Mouse (Mus musculus): ENCODE results near the gene Snx3. TPM values are rescaled to one million over a fixed set of nuclear protein-coding genes. Genes with fewer than 3 reads are reported as not detected.

The Snx3 gene
- polyA plus RNA-seq, 2 experiments = 303 to 311 TPM

GRCm38 (mm10) chr10:42572971-42573370 is 71.1 kb downstream of the Snx3 start:
- Histone ChIP-seq H3K36me3 (ENCODE audit: control insufficient read depth, insufficient read depth, low read length) (no peaks in the 10 kb centered on the region), H3K27me3 (ENCODE audit: control insufficient read depth, insufficient read depth, low read length) (peaks cover 96% of the 10 kb centered on the region), H3K4me1 (ENCODE audit: control insufficient read depth, insufficient read depth, low read length) (no peaks in the 10 kb centered on the region), H3K9me3 (ENCODE audit: control insufficient read depth, low read length) (no peaks in the 10 kb centered on the region), H3K4me3 (replicated peaks; ENCODE audit: low read length) (no peak overlapping the region), H3K4me2 (replicated peaks; ENCODE audit: low read depth, low read length, severe bottlenecking) (no peak overlapping the region), H3K9ac (ENCODE audit: low read depth, low read length, severe bottlenecking) (no peak overlapping the region), H3K27ac (replicated peaks; ENCODE audit: low read depth, low read length) (no peak overlapping the region)
- no peak for TF ChIP-seq POLR2A (IDR thresholded peaks at IDR 0.05; ENCODE audit: borderline replicate concordance, extremely low read depth, insufficient read depth, insufficient read length)
- DNase-seq (ENCODE audit: low spot score) (no peak), ATAC-seq (ENCODE audit: low FRiP score, low read depth) (no peak)
- 1% methylated on average over 15 of the region's 15 CpGs for WGBS

GRCm38 (mm10) chr10:42574639-42575038 is 72.8 kb downstream of the Snx3 start:
- no peaks in the 10 kb centered on the region for H3K9me3 ChIP-seq (ENCODE audit: control insufficient read depth, low read length)
- no peak overlapping the region for H3K27ac ChIP-seq (replicated peaks; ENCODE audit: low read depth, low read length)
- H3K27me3 ChIP-seq (ENCODE audit: control insufficient read depth, insufficient read depth, low read length) = peaks cover 97% of the 10 kb centered on the region
- ATAC-seq (ENCODE audit: low FRiP score, low read depth) (no peak), DNase-seq (ENCODE audit: low spot score) (peak; percentile 70)
- no peaks in the 10 kb centered on the region for H3K36me3 ChIP-seq (ENCODE audit: control insufficient read depth, insufficient read depth, low read length)
- H3K4me2 ChIP-seq (replicated peaks; ENCODE audit: low read depth, low read length, severe bottlenecking) = no peak overlapping the region
- H3K9ac ChIP-seq (ENCODE audit: low read depth, low read length, severe bottlenecking) = no peak overlapping the region
- H3K4me3 ChIP-seq (replicated peaks; ENCODE audit: low read length) = no peak overlapping the region
- TF ChIP-seq POLR2A (IDR thresholded peaks at IDR 0.05; ENCODE audit: borderline replicate concordance, extremely low read depth, insufficient read depth, insufficient read length) = no peak
- WGBS = 2% methylated on average over 10 of the region's 10 CpGs
- no peaks in the 10 kb centered on the region; the same call in 1 of the 2 replicates for H3K4me1 ChIP-seq (ENCODE audit: control insufficient read depth, insufficient read depth, low read length)

GRCm38 (mm10) chr10:42577525-42578280 is 75.9 kb downstream of the Snx3 start:
- TF ChIP-seq POLR2A (IDR thresholded peaks at IDR 0.05; ENCODE audit: borderline replicate concordance, extremely low read depth, insufficient read depth, insufficient read length) = no peak
- peaks cover 98% of the 10 kb centered on the region for H3K27me3 ChIP-seq (ENCODE audit: control insufficient read depth, insufficient read depth, low read length)
- no peaks in the 10 kb centered on the region for H3K9me3 ChIP-seq (ENCODE audit: control insufficient read depth, low read length)
- no peaks in the 10 kb centered on the region for H3K36me3 ChIP-seq (ENCODE audit: control insufficient read depth, insufficient read depth, low read length)
- no peaks in the 10 kb centered on the region; the same call in 1 of the 2 replicates for H3K4me1 ChIP-seq (ENCODE audit: control insufficient read depth, insufficient read depth, low read length)
- 1% methylated on average over 15 of the region's 15 CpGs for WGBS
- no peak overlapping the region for H3K27ac ChIP-seq (replicated peaks; ENCODE audit: low read depth, low read length)
- no peak for DNase-seq (ENCODE audit: low spot score)
- H3K9ac ChIP-seq (ENCODE audit: low read depth, low read length, severe bottlenecking) = no peak overlapping the region
- no peak overlapping the region for H3K4me3 ChIP-seq (replicated peaks; ENCODE audit: low read length)
- no peak for ATAC-seq (ENCODE audit: low FRiP score, low read depth)
- H3K4me2 ChIP-seq (replicated peaks; ENCODE audit: low read depth, low read length, severe bottlenecking) = no peak overlapping the region

GRCm38 (mm10) chr10:42578281-42578675 is 76.4 kb downstream of the Snx3 start:
- 2% methylated on average over 15 of the region's 15 CpGs for WGBS
- no peak for DNase-seq (ENCODE audit: low spot score)

GRCm38 (mm10) chr10:42578698-42579474 is 77.1 kb downstream of the Snx3 start:
- H3K27ac ChIP-seq (replicated peaks; ENCODE audit: low read depth, low read length) = no peak overlapping the region
- 1% methylated on average over 22 of the region's 22 CpGs for WGBS
- H3K4me1 ChIP-seq (ENCODE audit: control insufficient read depth, insufficient read depth, low read length) = peaks cover 5% of the 10 kb centered on the region; the same call in 1 of the 2 replicates
- H3K36me3 ChIP-seq (ENCODE audit: control insufficient read depth, insufficient read depth, low read length) = no peaks in the 10 kb centered on the region
- no peak for TF ChIP-seq POLR2A (IDR thresholded peaks at IDR 0.05; ENCODE audit: borderline replicate concordance, extremely low read depth, insufficient read depth, insufficient read length)
- H3K4me2 ChIP-seq (replicated peaks; ENCODE audit: low read depth, low read length, severe bottlenecking) = no peak overlapping the region
- peaks cover 98% of the 10 kb centered on the region for H3K27me3 ChIP-seq (ENCODE audit: control insufficient read depth, insufficient read depth, low read length)
- H3K4me3 ChIP-seq (replicated peaks; ENCODE audit: low read length) = no peak overlapping the region
- DNase-seq (ENCODE audit: low spot score) = no peak
- no peak overlapping the region for H3K9ac ChIP-seq (ENCODE audit: low read depth, low read length, severe bottlenecking)
- no peak for ATAC-seq (ENCODE audit: low FRiP score, low read depth)
- H3K9me3 ChIP-seq (ENCODE audit: control insufficient read depth, low read length) = no peaks in the 10 kb centered on the region

More at GRCm38 (mm10) chr10:42578281-42578675, 76.4 kb downstream of the Snx3 start:
- Histone ChIP-seq H3K9me3 (ENCODE audit: control insufficient read depth, low read length) (no peaks in the 10 kb centered on the region), H3K9ac (ENCODE audit: low read depth, low read length, severe bottlenecking) (no peak overlapping the region), H3K36me3 (ENCODE audit: control insufficient read depth, insufficient read depth, low read length) (no peaks in the 10 kb centered on the region), H3K27ac (replicated peaks; ENCODE audit: low read depth, low read length) (no peak overlapping the region), H3K4me2 (replicated peaks; ENCODE audit: low read depth, low read length, severe bottlenecking) (no peak overlapping the region), H3K4me1 (ENCODE audit: control insufficient read depth, insufficient read depth, low read length) (peaks cover 2% of the 10 kb centered on the region; the same call in 1 of the 2 replicates), H3K4me3 (replicated peaks; ENCODE audit: low read length) (no peak overlapping the region), H3K27me3 (ENCODE audit: control insufficient read depth, insufficient read depth, low read length) (peaks cover 98% of the 10 kb centered on the region)
- ATAC-seq (ENCODE audit: low FRiP score, low read depth) = no peak
- no peak for TF ChIP-seq POLR2A (IDR thresholded peaks at IDR 0.05; ENCODE audit: borderline replicate concordance, extremely low read depth, insufficient read depth, insufficient read length)

Measured in limb, embryonic 14.5 days (tissue).